Mouse (Mus musculus): Measurements from ENCODE around the gene Dmp1. TPM values are rescaled to one million over a fixed set of nuclear protein-coding genes. Genes with fewer than 3 reads are reported as not detected.
A peak's percentile ranks its signal among the peaks of the same experiment; 100 is the strongest.

The Dmp1 gene
- polyA plus RNA-seq, 1 experiment = 3.5 TPM

- Histone ChIP-seq H3K4me1 (ENCODE audit: control insufficient read depth, insufficient read depth, low read length) (no peaks in the 10 kb centered on the region), H3K4me3 (ENCODE audit: insufficient read depth, low read length) (no peak overlapping the region), H3K27ac (ENCODE audit: insufficient read depth, low read length) (no peak overlapping the region)
- TF ChIP-seq CTCF (IDR thresholded peaks at IDR 0.05; ENCODE audit: extremely low read depth, insufficient read depth, low read length) (no peak), POLR2A (IDR thresholded peaks at IDR 0.05; ENCODE audit: extremely low read depth, insufficient read depth, low read length) (no peak)
These were observed 7.3 kb upstream of the Dmp1 start for GRCm38 (mm10) chr5:104195086-104195485.

- H3K4me3 ChIP-seq (ENCODE audit: insufficient read depth, low read length) = no peak overlapping the region
- H3K27ac ChIP-seq (ENCODE audit: insufficient read depth, low read length) = no peak overlapping the region
- no peaks in the 10 kb centered on the region for H3K4me1 ChIP-seq (ENCODE audit: control insufficient read depth, insufficient read depth, low read length)
- no peak for TF ChIP-seq POLR2A (IDR thresholded peaks at IDR 0.05; ENCODE audit: extremely low read depth, insufficient read depth, low read length)
- TF ChIP-seq CTCF (IDR thresholded peaks at IDR 0.05; ENCODE audit: extremely low read depth, insufficient read depth, low read length) = no peak
These were observed 1.1 kb upstream of the Dmp1 start for GRCm38 (mm10) chr5:104201153-104201950.

GRCm38 (mm10) chr5:104212531-104212930 lies 10.1 kb downstream of the Dmp1 start:
- no peak for TF ChIP-seq CTCF (IDR thresholded peaks at IDR 0.05; ENCODE audit: extremely low read depth, insufficient read depth, low read length)
- no peak for TF ChIP-seq POLR2A (IDR thresholded peaks at IDR 0.05; ENCODE audit: extremely low read depth, insufficient read depth, low read length)
- no peaks in the 10 kb centered on the region for H3K4me1 ChIP-seq (ENCODE audit: control insufficient read depth, insufficient read depth, low read length)

GRCm38 (mm10) chr5:104218926-104219325 lies 16.5 kb downstream of the Dmp1 start:
- H3K4me1 ChIP-seq (ENCODE audit: control insufficient read depth, insufficient read depth, low read length) = no peaks in the 10 kb centered on the region
- no peak overlapping the region for H3K27ac ChIP-seq (ENCODE audit: insufficient read depth, low read length)
- TF ChIP-seq POLR2A (IDR thresholded peaks at IDR 0.05; ENCODE audit: extremely low read depth, insufficient read depth, low read length) = no peak
- TF ChIP-seq CTCF (IDR thresholded peaks at IDR 0.05; ENCODE audit: extremely low read depth, insufficient read depth, low read length) = peak; percentile 78
- no peak overlapping the region for H3K4me3 ChIP-seq (ENCODE audit: insufficient read depth, low read length)

More at GRCm38 (mm10) chr5:104212531-104212930, 10.1 kb downstream of the Dmp1 start:
- Histone ChIP-seq H3K4me3 (ENCODE audit: insufficient read depth, low read length) (no peak overlapping the region), H3K27ac (ENCODE audit: insufficient read depth, low read length) (no peak overlapping the region)

DNA sequence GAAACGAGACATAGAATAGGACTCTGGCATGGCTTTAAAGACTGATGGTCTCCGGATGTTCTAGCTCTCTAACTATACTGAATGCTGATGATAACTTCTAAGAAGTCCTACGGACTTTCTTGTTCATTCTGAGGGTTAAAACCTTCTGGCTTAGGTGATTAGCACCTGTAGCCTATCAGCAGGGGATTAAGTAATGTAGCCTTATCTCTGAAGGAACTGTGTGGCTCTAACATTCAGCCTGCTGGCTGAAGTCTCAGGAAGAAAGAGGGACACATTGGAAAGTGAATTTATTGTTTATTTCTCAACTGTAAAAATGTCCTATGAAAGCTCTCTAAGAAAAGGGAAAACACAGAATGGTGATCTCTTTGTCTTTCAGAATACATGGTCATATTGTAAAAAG lies 21.9 kb downstream of the Dmp1 start:
- TF ChIP-seq CTCF (IDR thresholded peaks at IDR 0.05; ENCODE audit: extremely low read depth, insufficient read depth, low read length) (no peak), POLR2A (IDR thresholded peaks at IDR 0.05; ENCODE audit: extremely low read depth, insufficient read depth, low read length) (no peak)
- no peaks in the 10 kb centered on the region for H3K4me1 ChIP-seq (ENCODE audit: control insufficient read depth, insufficient read depth, low read length)
- H3K27ac ChIP-seq (ENCODE audit: insufficient read depth, low read length) = no peak overlapping the region
- no peak overlapping the region for H3K4me3 ChIP-seq (ENCODE audit: insufficient read depth, low read length)

GRCm38 (mm10) chr5:104224750-104225149 lies 22.3 kb downstream of the Dmp1 start:
- no peak overlapping the region for H3K27ac ChIP-seq (ENCODE audit: insufficient read depth, low read length)
- no peak overlapping the region for H3K4me3 ChIP-seq (ENCODE audit: insufficient read depth, low read length)
- no peaks in the 10 kb centered on the region for H3K4me1 ChIP-seq (ENCODE audit: control insufficient read depth, insufficient read depth, low read length)
- TF ChIP-seq CTCF (IDR thresholded peaks at IDR 0.05; ENCODE audit: extremely low read depth, insufficient read depth, low read length) = no peak
- no peak for TF ChIP-seq POLR2A (IDR thresholded peaks at IDR 0.05; ENCODE audit: extremely low read depth, insufficient read depth, low read length)

- Histone ChIP-seq H3K4me3 (ENCODE audit: insufficient read depth, low read length) (no peak overlapping the region), H3K27ac (ENCODE audit: insufficient read depth, low read length) (no peak overlapping the region)
These were observed 26.1 kb downstream of the Dmp1 start for GRCm38 (mm10) chr5:104228497-104228896.

DNA sequence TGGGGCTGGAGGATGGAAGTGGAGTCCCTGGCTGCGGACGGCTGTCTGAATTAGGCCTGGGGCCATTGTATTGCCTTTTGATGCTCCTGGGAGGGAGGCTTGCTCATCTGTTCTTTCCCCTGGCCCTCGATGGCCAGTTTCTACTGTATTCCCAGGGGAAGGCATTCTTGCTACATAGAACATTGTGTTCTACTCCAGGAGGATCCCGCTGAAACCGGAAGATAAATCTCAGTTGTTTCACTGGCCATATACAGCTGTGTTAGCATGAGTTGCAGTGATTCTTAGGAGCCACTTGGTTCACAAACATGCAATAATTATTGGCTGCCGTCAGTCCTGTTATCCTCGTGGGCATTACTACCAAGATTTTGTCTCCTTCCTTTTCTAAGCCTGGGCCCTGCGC lies 34.3 kb downstream of the Dmp1 start:
- Histone ChIP-seq H3K27ac (ENCODE audit: insufficient read depth, low read length) (no peak overlapping the region), H3K4me3 (ENCODE audit: insufficient read depth, low read length) (no peak overlapping the region), H3K4me1 (ENCODE audit: control insufficient read depth, insufficient read depth, low read length) (no peaks in the 10 kb centered on the region)
- no peak for TF ChIP-seq POLR2A (IDR thresholded peaks at IDR 0.05; ENCODE audit: extremely low read depth, insufficient read depth, low read length)

More at GRCm38 (mm10) chr5:104228497-104228896, 26.1 kb downstream of the Dmp1 start:
- no peak for TF ChIP-seq CTCF (IDR thresholded peaks at IDR 0.05; ENCODE audit: extremely low read depth, insufficient read depth, low read length)
- TF ChIP-seq POLR2A (IDR thresholded peaks at IDR 0.05; ENCODE audit: extremely low read depth, insufficient read depth, low read length) = no peak
- no peaks in the 10 kb centered on the region for H3K4me1 ChIP-seq (ENCODE audit: control insufficient read depth, insufficient read depth, low read length)

DNA sequence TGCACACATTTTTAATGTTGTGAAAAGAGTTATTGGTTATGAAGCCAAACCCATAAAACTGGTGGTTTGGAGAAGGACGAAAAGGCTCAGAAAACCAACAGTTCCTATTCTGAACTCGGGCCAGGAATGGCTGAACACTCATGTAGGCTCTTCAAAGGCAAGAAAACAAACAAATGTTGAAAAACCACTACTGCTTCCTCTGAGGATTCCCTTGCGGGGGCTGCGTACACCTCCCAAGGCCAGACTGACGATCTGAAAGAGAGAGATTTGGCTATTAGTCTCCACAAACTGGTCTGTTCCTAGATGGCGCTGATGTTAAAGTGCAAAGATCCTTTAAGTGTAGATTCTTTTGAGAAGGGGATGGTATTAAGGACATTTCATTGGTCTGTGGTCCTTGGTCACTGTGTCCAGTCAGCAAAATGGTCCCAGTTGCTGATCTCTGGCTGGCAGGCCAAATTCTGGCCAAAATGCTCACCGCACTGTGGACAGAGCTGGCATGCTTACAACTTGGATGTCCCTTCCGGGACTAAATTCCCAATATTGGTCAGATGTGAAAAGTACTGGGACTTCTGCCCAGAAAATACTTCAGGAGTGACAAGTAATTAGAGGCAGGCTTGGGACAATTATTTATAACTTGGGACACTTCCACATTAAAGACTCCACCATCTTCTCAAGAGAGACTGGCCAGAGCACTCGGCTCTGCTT lies 37.4 kb downstream of the Dmp1 start:
- TF ChIP-seq POLR2A (IDR thresholded peaks at IDR 0.05; ENCODE audit: extremely low read depth, insufficient read depth, low read length) (no peak), CTCF (IDR thresholded peaks at IDR 0.05; ENCODE audit: extremely low read depth, insufficient read depth, low read length) (no peak)
- Histone ChIP-seq H3K27ac (ENCODE audit: insufficient read depth, low read length) (no peak overlapping the region), H3K4me1 (ENCODE audit: control insufficient read depth, insufficient read depth, low read length) (no peaks in the 10 kb centered on the region), H3K4me3 (ENCODE audit: insufficient read depth, low read length) (no peak overlapping the region)

- no peak for TF ChIP-seq CTCF (IDR thresholded peaks at IDR 0.05; ENCODE audit: extremely low read depth, insufficient read depth, low read length)
- no peak for TF ChIP-seq POLR2A (IDR thresholded peaks at IDR 0.05; ENCODE audit: extremely low read depth, insufficient read depth, low read length)
- Histone ChIP-seq H3K27ac (ENCODE audit: insufficient read depth, low read length) (no peak overlapping the region), H3K4me1 (ENCODE audit: control insufficient read depth, insufficient read depth, low read length) (no peaks in the 10 kb centered on the region), H3K4me3 (ENCODE audit: insufficient read depth, low read length) (no peak overlapping the region)
These were observed 41.8 kb downstream of the Dmp1 start for GRCm38 (mm10) chr5:104244261-104244660.

Data from cortical plate, adult 2 months (tissue).